Comparison of ENCODE assay signal across 8 mouse cellular contexts in the genomic region with DNA sequence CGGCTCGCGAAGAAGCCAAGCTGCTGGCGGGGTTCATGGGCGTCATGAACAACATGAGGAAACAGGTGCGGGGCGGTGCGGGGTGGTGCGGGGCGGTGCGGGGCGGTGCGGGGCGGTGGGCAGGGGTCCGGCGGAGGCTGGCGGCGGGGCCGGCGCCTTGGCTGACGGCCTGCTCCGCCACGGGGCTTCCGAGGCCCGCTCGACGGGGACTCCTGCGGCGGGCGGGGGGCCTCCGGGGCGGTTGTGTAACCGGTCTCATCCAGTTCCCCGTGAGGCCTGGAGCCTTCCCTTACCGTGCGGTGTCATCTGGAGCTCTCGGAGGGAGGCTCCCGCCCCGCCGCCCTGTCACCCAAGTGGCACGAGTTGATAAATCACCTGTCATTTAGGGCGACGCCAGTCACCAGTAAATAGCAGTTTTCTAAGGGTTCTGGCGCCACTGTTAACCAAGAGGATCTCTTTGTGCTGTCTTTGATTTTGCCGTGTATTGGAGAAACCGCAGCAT. TPM values are rescaled to one million over a fixed set of nuclear protein-coding genes. Genes with fewer than 3 reads are reported as not detected.
DNase-seq lines count a peak whose midpoint lies in the region; ATAC-seq lines count a peak whose summit lies in the region.

No protein-coding gene starts in this region.

- peaks cover 20% of the 10 kb centered on the region for H3K4me1 ChIP-seq in hindbrain, embryonic 12.5 days

- peak; percentile 64 for ATAC-seq in frontal cortex, adult (ENCODE audit: low TSS enrichment)
- ATAC-seq in hindbrain, embryonic 12.5 days (ENCODE audit: low FRiP score): peak; percentile 90

- H3K4me2 ChIP-seq in hindbrain, embryonic 12.5 days (replicated peaks): peak overlapping the region; percentile 69

- H3K27me3 ChIP-seq in hindbrain, embryonic 12.5 days: no peaks in the 10 kb centered on the region; the same call in 1 of the 2 replicates

- peak overlapping the region; percentile 95 for H3K9ac ChIP-seq in hindbrain, embryonic 12.5 days

- H3K27ac ChIP-seq in hindbrain, embryonic 12.5 days: peak overlapping the region; percentile 98

- DNase-seq in Muller cell, postnatal 12 days (ENCODE audit: inconsistent ontology term): peak; percentile 68
- peak; percentile 64 for DNase-seq in cerebellum, adult 8-10 months
- peak; percentile 39 to 57 for DNase-seq in layer of hippocampus, postnatal 25 days (ENCODE audit: extremely low spot score in 1 of 2, low spot score in 1 of 2)
- peak; percentile 74 for DNase-seq in lung, postnatal 10 days
- DNase-seq in ovary, postnatal 36 days (ENCODE audit: low spot score): peak; percentile 59
- peak; percentile 67 for DNase-seq in thymus, postnatal 14 days

- under 1% methylated on average over 43 of the region's 46 CpGs for WGBS in hindbrain, embryonic 12.5 days

- peak overlapping the region; percentile 86 for H3K4me3 ChIP-seq in hindbrain, embryonic 12.5 days

- H3K9me3 ChIP-seq in hindbrain, embryonic 12.5 days (replicated peaks): no peaks in the 10 kb centered on the region

- no peaks in the 10 kb centered on the region for H3K36me3 ChIP-seq in hindbrain, embryonic 12.5 days

RNA-seq across cellular contexts. Expression of gene Klhl7, which starts 0.5 kb away (rescaled TPM):
- polyA plus RNA-seq in hindbrain, embryonic 12.5 days (2016; fragmentation: Nextera tagmentation; extraction: Ambion mirVana): 113 and 124 TPM in 2 replicates
- 10 to 100 TPM; 92.7 to 94.8 TPM for total RNA-seq in layer of hippocampus, postnatal 25 days (2021)

Comparison
In these comparisons a context has a peak if more than half of its experiments do, and no peak if none do; other contexts are left out.
1. Peak in every context shown above with its lines: DNase-seq, ATAC-seq, H3K4me3 ChIP-seq and H3K27ac ChIP-seq.